Mouse (Mus musculus): ENCODE results near the gene Sytl3. TPM values are rescaled to one million over a fixed set of nuclear protein-coding genes. Genes with fewer than 3 reads are reported as not detected.
"Not testable (repeated sequence)": the region's sequence is repeated elsewhere in the genome, so short reads cannot be mapped to it uniquely, and the experiment has no call there.

Sytl3 gene
- polyA plus RNA-seq, 1 experiment: 0.45 TPM

DNA sequence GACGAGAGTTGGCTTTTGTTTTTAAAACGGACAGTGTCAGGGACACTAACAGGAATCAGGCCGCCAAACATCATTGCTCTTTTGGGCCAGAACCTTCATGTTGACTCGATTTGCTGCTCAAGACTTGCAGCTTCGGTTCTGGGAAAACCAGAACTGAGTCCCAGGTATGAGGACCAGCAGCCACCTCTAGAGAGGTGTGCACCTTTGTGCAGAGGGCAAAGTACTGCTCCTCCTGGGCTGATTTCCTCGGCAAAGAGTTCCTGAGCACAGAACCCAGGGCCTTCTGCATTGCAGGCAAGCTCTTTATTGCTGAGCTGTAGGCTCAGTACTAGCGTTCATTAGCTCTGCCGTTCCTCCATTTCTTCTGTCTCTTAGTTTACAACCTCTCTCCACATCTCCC, 55.1 kb downstream of the Sytl3 start:
- not testable (repeated sequence) for H3K4me1 ChIP-seq (ENCODE audit: control insufficient read depth, insufficient read depth, low read length); H3K27ac ChIP-seq (ENCODE audit: insufficient read depth, low read length); H3K4me3 ChIP-seq (ENCODE audit: low read depth, low read length); H3K27me3 ChIP-seq (ENCODE audit: control insufficient read depth, insufficient read depth, low read length, poor library complexity, severe bottlenecking); H3K9me3 ChIP-seq (replicated peaks; ENCODE audit: control insufficient read depth, insufficient read depth, low read length, poor library complexity, severe bottlenecking); H3K36me3 ChIP-seq (ENCODE audit: control insufficient read depth, insufficient read depth, low read length, poor library complexity, severe bottlenecking); H3K9ac ChIP-seq (ENCODE audit: low read depth, poor library complexity, severe bottlenecking)

DNA sequence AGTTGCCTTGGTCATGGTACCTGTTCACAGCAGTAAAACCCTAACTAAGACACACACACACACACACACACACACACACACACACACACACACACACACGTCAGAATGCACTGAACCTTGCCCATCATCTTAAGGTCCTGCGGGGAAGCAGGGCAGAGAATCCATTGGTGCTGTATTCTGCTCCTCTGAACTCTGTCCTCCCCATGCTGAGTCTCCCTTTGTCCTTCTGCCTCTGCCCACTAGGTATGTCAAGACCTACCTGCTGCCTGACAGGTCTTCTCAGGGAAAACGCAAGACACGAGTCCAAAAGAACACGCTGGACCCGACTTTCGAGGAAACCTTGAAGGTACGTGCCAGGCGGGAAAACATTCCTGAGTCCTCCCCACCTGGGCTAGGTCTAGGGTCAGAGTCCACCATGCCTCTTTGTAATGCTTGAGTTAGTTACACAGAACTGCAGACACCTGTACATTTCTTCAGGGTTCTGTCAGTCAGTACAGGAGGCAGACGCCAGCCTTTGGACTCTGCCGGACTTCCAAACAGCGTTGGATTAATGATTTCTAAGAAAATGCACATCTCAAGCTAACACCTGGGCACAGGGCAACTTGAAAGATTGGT, 69.2 kb downstream of the Sytl3 start:
- Histone ChIP-seq H3K36me3 (ENCODE audit: control insufficient read depth, insufficient read depth, low read length, poor library complexity, severe bottlenecking) (no peaks in the 10 kb centered on the region), H3K27ac (ENCODE audit: insufficient read depth, low read length) (no peak overlapping the region), H3K27me3 (ENCODE audit: control insufficient read depth, insufficient read depth, low read length, poor library complexity, severe bottlenecking) (no peaks in the 10 kb centered on the region), H3K9me3 (replicated peaks; ENCODE audit: control insufficient read depth, insufficient read depth, low read length, poor library complexity, severe bottlenecking) (no peaks in the 10 kb centered on the region), H3K9ac (ENCODE audit: low read depth, poor library complexity, severe bottlenecking) (no peak overlapping the region), H3K4me3 (ENCODE audit: low read depth, low read length) (no peak overlapping the region), H3K4me1 (ENCODE audit: control insufficient read depth, insufficient read depth, low read length) (no peaks in the 10 kb centered on the region)
- TF ChIP-seq EP300 (IDR thresholded peaks at IDR 0.05; ENCODE audit: insufficient read depth, low read depth, low read length) (no peak), POLR2A (IDR thresholded peaks at IDR 0.05; ENCODE audit: insufficient read depth, low read length) (no peak), CTCF (IDR thresholded peaks at IDR 0.05; ENCODE audit: low read depth, low read length) (no peak)

DNA sequence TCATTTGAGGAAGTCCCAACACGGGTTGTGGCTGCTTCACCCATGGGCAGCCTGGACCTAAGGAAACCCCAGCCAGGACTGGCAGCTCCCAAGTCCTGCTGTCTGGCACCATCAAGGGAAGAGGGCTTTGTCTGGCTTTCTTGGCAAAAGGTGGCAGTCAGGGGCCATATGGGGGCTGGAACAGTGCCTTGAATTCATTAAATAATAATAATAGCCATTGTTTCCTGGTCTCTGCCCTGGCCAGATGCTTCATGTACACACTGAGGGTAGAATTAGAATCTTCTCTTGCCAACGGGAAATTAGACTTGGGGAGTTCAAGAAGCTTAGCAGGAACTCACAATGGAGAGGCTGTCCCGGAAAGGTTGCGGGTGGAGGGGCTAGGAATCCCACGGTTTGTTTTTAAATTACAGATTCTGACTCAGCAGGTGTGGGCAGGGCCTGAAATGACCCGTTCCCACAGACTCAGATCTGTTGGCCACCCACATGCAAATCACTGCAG, 70.4 kb downstream of the Sytl3 start:
- H3K27ac ChIP-seq (ENCODE audit: insufficient read depth, low read length): no peak overlapping the region
- H3K4me1 ChIP-seq (ENCODE audit: control insufficient read depth, insufficient read depth, low read length): no peaks in the 10 kb centered on the region
- no peak overlapping the region for H3K9ac ChIP-seq (ENCODE audit: low read depth, poor library complexity, severe bottlenecking)
- no peaks in the 10 kb centered on the region for H3K27me3 ChIP-seq (ENCODE audit: control insufficient read depth, insufficient read depth, low read length, poor library complexity, severe bottlenecking)
- no peaks in the 10 kb centered on the region for H3K9me3 ChIP-seq (replicated peaks; ENCODE audit: control insufficient read depth, insufficient read depth, low read length, poor library complexity, severe bottlenecking)
- TF ChIP-seq POLR2A (IDR thresholded peaks at IDR 0.05; ENCODE audit: insufficient read depth, low read length) (no peak), CTCF (IDR thresholded peaks at IDR 0.05; ENCODE audit: low read depth, low read length) (no peak), EP300 (IDR thresholded peaks at IDR 0.05; ENCODE audit: insufficient read depth, low read depth, low read length) (no peak)
- no peaks in the 10 kb centered on the region for H3K36me3 ChIP-seq (ENCODE audit: control insufficient read depth, insufficient read depth, low read length, poor library complexity, severe bottlenecking)
- H3K4me3 ChIP-seq (ENCODE audit: low read depth, low read length): no peak overlapping the region

DNA sequence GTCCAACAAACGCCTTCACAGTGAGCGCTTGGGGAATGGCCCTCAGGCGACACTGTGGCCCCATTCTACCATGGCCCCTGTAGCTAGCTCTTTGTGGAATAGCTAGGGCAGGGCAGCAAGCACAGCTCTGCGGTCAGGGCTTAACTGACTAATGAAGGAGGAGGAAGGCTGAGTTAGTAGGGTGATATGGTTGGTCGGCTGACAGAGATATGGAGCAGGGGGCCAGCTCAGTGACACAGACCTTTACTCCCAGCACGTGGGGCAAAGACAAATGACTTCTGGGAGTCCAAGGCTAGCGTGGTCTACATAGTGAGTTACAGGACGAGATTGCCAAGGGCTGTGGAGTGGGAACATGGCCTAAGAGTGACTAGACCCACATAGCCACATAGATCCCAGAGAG, 72.2 kb downstream of the Sytl3 start:
- Histone ChIP-seq H3K4me3 (ENCODE audit: low read depth, low read length) (no peak overlapping the region), H3K36me3 (ENCODE audit: control insufficient read depth, insufficient read depth, low read length, poor library complexity, severe bottlenecking) (no peaks in the 10 kb centered on the region), H3K9me3 (replicated peaks; ENCODE audit: control insufficient read depth, insufficient read depth, low read length, poor library complexity, severe bottlenecking) (no peaks in the 10 kb centered on the region), H3K9ac (ENCODE audit: low read depth, poor library complexity, severe bottlenecking) (no peak overlapping the region), H3K27ac (ENCODE audit: insufficient read depth, low read length) (no peak overlapping the region), H3K4me1 (ENCODE audit: control insufficient read depth, insufficient read depth, low read length) (no peaks in the 10 kb centered on the region), H3K27me3 (ENCODE audit: control insufficient read depth, insufficient read depth, low read length, poor library complexity, severe bottlenecking) (no peaks in the 10 kb centered on the region)
- no peak for TF ChIP-seq EP300 (IDR thresholded peaks at IDR 0.05; ENCODE audit: insufficient read depth, low read depth, low read length)
- no peak for TF ChIP-seq POLR2A (IDR thresholded peaks at IDR 0.05; ENCODE audit: insufficient read depth, low read length)
- no peak for TF ChIP-seq CTCF (IDR thresholded peaks at IDR 0.05; ENCODE audit: low read depth, low read length)

DNA sequence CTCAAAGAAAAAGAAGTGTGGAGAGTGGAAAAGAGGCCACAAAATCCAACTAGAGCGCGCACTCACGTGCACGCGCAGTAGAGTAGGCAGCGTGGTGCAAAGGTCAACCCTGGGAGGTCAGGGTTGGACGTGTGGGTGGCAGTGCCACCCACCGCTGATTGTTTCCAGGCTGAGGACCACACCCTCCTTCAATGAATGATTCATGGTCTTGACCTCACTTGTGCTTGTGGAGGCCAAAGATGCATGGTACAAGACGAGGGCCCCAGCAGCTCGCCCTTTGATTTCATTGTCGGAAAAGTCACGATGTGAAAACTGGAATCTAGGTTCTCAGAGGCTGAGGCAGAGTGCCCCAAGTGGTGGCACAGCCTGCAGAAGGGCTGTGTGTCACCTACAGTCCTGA, 72.7 kb downstream of the Sytl3 start:
- TF ChIP-seq CTCF (IDR thresholded peaks at IDR 0.05; ENCODE audit: low read depth, low read length) (no peak), EP300 (IDR thresholded peaks at IDR 0.05; ENCODE audit: insufficient read depth, low read depth, low read length) (no peak), POLR2A (IDR thresholded peaks at IDR 0.05; ENCODE audit: insufficient read depth, low read length) (no peak)
- no peaks in the 10 kb centered on the region for H3K27me3 ChIP-seq (ENCODE audit: control insufficient read depth, insufficient read depth, low read length, poor library complexity, severe bottlenecking)
- H3K36me3 ChIP-seq (ENCODE audit: control insufficient read depth, insufficient read depth, low read length, poor library complexity, severe bottlenecking): no peaks in the 10 kb centered on the region
- H3K27ac ChIP-seq (ENCODE audit: insufficient read depth, low read length): no peak overlapping the region
- peaks cover 1% of the 10 kb centered on the region for H3K9me3 ChIP-seq (replicated peaks; ENCODE audit: control insufficient read depth, insufficient read depth, low read length, poor library complexity, severe bottlenecking)
- H3K4me1 ChIP-seq (ENCODE audit: control insufficient read depth, insufficient read depth, low read length): no peaks in the 10 kb centered on the region
- H3K9ac ChIP-seq (ENCODE audit: low read depth, poor library complexity, severe bottlenecking): no peak overlapping the region
- H3K4me3 ChIP-seq (ENCODE audit: low read depth, low read length): no peak overlapping the region

DNA sequence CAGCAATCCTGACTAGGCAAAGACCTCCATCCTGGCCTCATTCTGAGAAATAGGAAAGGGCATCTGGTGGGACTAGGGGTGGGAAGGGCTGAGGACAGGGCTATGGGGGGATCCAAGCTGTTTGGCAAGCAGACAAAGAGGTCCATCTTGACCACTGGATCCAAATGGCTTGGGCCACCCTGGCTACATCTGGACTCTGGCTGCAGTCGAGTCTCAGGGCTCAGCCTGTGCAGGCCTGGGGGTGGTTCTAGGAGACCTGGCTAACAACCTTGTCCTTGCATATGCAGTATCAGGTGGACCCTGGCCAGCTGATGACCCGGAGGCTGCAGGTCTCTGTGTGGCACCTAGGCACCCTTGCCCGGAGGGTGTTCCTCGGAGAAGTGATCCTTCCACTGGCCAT, 73.8 kb downstream of the Sytl3 start:
- peaks cover 6% of the 10 kb centered on the region for H3K36me3 ChIP-seq (ENCODE audit: control insufficient read depth, insufficient read depth, low read length, poor library complexity, severe bottlenecking)
- no peaks in the 10 kb centered on the region for H3K4me1 ChIP-seq (ENCODE audit: control insufficient read depth, insufficient read depth, low read length)
- H3K9me3 ChIP-seq (replicated peaks; ENCODE audit: control insufficient read depth, insufficient read depth, low read length, poor library complexity, severe bottlenecking): peaks cover 12% of the 10 kb centered on the region
- no peak overlapping the region for H3K9ac ChIP-seq (ENCODE audit: low read depth, poor library complexity, severe bottlenecking)
- no peak overlapping the region for H3K4me3 ChIP-seq (ENCODE audit: low read depth, low read length)
- TF ChIP-seq CTCF (IDR thresholded peaks at IDR 0.05; ENCODE audit: low read depth, low read length) (no peak), POLR2A (IDR thresholded peaks at IDR 0.05; ENCODE audit: insufficient read depth, low read length) (no peak), EP300 (IDR thresholded peaks at IDR 0.05; ENCODE audit: insufficient read depth, low read depth, low read length) (no peak)
- H3K27me3 ChIP-seq (ENCODE audit: control insufficient read depth, insufficient read depth, low read length, poor library complexity, severe bottlenecking): no peaks in the 10 kb centered on the region
- no peak overlapping the region for H3K27ac ChIP-seq (ENCODE audit: insufficient read depth, low read length)

All from ES-Bruce4 (cell line).